Mouse (Mus musculus) heart, postnatal 0 days (tissue): ENCODE results near the gene Rnf227.

ENCODE experiments used
- CTCF ChIP-seq: IDR thresholded peaks from 2 replicates; pipeline ENCODE4 v1.5.1; 2016; ENCODE audit warnings: antibody characterized with exemption, control low read depth, low read depth
- EP300 ChIP-seq: IDR thresholded peaks from 2 replicates; pipeline ENCODE4 v1.6.1; 2016; ENCODE audit warnings: antibody characterized with exemption, low read depth

DNA sequence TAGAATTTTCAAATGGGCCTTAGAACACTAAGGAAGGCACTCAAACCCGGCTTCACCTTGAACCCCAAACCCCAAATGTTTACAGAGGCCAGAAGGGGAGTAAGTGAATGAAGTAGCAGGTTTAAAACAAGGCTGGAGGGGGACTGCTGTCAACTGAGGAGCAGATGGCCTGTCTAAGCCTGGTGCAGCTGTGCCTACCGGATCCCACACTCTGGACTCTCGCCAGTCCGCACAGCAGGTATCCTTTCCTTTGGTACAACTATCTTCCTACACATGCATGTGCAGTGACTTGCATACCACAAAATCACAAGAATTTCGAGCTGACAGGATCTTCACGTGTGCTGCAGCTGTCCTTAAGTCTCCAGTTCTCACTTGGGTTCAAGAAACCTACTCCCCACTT lies 18.3 kb upstream of the Rnf227 start:
- no peak for TF ChIP-seq CTCF
- TF ChIP-seq EP300, result no peak
